Mouse (Mus musculus) lung, postnatal 4 days (tissue): ENCODE results near the gene Lgals3bp.

Experiments used
- DNase-seq, 2 experiments: peaks; one replicate each; pipeline ENCODE4 v3.0.0; 2021

Lgals3bp gene

DNA sequence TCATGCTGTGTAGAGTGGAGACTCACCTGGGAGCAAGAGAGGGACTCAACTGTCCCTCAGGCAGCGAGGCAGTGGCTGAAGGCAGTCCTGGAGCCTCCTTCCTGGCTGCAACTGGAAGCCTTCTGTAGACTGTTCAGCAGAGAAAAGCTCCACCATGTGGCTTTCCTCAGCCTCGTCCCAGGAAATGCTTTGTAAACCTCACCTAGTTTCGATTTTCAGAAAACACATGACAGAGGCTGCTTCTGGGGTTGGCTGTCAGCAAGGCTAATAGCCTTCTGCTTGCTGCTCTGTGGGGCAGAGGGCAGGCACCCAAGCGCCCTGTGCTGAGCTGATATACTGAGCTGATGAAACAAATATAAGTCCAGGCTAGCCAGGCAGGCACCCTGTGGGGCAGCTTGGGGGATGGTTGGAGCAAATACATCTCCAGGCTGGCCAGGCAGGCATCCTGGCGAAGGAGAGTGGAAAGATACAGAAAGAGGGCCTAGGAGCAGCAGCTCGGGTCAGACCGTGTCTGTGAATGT, at the start of gene Lgals3bp:
Gene Lgals3bp, minus strand, starts transcription at position 333 of the 521 bp plus-strand sequence.
- DNase-seq = peak; percentile 64 to 76

DNA sequence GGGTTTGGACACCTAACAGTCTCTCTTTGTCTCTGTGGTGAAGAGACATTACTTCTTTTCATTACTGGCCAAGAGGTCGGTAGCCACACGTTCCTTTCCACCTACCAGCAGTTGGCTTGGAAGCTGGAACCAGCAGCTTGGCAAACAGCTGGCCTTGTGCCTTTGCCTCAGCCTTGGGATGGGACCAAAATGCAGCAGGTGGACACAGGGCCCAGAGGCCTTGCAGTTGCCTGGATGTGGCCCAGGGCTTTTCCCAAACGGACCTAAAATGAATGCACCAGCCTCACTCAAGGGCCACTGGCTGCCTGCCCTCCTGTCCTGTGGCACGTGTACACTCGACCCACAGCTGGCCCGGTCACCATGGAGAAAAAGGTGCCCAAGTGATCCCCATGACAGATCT, 49.3 kb upstream of the Lgals3bp start:
- peak in 1 of 2 experiments; percentile 26 for DNase-seq

DNA sequence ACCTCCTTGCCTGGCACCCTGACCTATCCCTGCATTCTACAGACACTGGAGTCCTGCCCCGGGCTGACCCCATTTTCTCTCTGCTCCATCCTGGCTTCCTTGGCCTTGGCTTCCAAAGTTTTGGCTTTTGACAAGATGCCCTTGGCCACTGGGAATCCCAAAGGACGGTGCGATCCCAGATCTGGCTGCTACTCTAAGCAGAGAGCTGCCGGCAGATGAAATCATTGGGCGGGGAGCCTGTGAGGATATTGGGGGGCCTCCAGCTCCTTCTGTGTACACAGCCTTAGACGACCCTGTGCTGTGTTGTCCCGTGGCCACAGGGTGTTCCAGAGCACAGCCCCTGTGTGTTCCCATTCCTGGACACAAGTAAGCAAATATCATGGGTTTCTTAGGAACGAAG, 46.5 kb upstream of the Lgals3bp start:
- no peak for DNase-seq

DNA sequence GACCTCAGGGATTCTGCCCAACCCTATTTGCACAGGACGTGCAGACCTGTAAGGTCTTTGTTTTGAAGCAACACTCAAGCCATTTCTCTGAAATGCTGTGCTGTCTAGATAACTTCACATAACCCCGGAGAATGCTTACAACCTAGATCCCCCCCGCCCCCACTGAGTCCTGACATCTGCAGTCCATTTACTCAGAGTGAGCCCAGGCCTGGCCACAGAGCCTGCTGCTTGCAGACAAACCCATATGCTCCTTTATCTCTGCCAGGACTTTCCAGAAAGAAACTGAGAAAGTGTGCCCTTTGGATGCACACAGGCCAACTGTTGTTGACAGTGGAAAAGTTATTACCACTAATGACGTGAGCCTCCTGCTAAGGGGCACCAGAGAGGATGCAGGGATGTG, 45.5 kb upstream of the Lgals3bp start:
- DNase-seq = no peak

DNA sequence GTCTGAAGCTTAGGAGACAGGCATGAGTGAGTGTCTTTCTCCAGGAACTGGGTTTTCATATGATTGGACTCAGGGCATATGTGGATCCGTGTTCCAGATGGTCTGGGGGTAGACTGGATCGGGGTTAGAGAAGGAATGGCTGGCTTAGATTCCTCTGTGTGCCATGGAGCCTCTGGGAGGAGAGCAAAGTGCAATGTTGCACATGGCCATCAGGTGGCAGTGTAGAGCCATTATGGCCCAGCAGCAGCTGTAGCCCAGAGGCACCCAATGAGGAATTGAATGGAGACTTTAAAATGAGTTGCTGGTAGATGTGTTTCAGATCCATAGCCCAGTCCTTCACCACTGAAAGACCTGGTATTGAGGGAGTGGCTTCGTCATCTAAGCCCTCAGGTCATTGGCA, 44.0 kb upstream of the Lgals3bp start:
- DNase-seq = peak; percentile 55 to 79

DNA sequence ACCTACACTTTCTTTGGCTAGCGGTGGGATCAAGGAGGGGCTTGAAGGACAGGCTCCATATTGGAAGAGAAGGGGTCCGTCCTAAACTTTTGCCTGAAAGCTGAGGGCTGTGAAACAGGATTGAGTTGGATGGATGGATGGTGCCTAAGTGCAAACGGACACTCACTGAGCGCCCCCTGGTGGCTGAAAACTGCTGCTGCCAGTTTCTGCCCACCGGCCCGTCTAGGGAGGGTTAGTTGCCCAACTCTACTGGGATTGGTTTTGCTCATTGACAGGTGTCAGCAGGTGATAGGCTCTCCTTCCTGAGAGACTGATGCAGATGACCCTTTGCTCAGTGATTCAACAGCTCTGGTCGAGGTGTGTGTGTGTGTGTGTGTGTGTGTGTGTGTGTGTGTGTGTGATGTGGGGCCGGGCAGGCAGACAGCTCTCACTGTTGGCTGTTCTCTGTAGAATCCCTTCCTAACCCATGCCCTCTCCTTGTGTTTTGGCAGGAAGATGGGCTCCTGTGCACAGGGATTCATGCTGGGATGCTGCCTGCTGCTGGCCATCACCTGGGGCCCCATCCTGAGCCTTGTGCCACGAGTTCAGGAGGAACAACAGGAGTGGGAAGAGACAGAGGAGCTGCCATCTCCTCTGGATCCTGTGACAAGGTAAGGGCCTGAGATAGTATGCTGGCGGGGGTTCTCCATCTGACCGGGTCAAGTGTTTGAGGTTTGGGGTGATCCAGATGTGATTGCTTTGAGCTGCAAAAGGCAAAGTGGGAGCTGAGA, 41.5 kb upstream of the Lgals3bp start:
- peak; percentile 75 to 84 for DNase-seq

DNA sequence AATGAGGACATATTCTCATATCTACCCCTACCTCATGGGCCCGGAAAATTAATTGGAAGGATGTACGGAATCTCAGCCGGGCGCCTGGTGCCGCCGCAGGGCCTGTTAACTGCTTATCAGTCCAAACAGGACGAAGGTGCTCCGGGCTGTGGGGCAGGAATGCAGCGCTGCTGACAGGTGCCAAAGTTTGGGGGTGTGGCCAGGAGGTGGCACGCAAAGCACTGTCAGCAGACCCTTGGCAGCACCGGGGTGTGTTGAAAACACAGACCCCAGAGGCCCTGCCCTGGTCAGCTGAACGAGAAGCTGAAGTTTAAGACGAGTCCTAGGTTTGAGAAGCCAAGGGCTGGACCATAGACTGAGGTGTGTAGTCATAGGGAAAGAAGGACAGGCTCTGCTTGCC, 40.8 kb upstream of the Lgals3bp start:
- peak in 1 of 2 experiments; percentile 39 for DNase-seq

DNA sequence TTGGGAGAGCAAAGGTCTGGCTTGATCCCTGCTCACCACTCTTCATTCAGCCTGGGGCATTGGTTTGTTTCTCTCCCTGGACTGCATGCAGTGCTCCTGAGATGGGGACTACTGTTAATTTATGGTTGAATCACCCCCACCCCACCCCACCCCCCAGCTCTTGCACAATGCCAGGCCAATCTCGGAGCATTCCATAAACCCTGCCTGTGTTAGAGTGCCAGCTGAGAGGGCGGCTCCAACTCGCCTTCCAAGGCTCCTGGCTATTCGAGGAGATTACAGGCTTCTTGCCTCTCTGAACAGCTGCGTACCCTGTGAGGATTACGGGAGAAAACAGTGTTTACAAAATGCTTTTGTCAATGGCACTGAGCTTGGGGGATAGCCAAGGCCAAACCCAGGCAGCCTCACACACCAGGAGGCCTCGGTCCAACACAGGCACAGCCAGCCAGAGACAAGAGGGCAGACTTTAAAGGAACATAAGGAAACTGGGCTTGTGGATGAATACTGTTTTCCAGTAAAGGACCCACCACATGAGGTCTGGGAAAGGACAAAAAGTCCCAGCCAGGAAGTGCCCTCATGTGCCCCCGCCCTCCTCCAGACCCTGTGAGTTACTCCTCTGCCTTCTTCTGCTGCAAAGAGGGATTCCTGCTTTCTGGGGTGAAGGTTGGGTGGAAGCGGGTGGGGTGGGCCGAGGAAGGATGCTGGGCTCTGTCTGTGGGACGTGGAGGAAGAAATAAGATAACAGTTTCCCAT, 36.9 kb upstream of the Lgals3bp start:
- DNase-seq = peak; percentile 38 to 67

DNA sequence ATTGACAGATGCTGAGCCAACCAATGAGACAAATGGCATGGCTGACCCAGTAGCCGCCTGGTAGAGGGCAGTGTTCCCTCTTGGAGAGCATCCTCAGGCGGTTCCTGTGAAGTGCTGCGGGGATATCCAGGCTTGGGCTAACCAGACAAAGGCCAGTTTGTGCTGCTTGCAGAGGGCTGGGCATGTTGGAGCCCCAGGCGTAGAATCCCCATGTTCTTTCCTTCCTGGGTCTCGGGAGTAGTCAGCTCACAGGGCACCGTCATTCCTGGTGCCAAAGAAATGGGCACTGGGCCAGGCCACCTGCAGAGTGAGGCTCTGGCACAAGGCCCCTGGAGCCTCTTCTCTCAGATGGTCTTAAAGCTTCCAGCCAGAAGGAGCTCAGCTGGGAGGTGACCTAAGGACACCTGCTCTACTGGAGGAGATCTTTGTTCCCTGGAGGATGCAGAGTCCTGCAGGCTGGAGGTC, 34.6 kb upstream of the Lgals3bp start:
- DNase-seq = peak in 1 of 2 experiments; percentile 52

DNA sequence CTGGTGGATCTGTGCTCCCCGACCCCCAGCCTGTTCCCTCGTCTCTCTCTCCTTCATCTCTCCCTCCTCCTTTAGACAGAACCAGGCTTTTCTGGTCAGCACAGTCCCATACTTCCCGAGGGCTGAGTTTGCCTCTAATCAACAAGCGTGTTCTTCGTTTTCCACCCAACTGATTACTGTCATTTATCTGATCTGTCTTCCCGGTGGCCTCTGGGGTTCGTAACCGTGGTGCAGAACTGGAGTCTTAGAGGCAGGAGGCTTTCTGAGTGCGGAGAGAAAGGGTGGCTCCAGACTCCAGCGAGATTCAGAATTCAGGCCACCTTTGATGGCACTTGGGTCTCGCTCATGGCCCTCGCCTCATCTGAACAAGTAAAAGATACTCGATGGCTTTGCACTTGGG, 32.2 kb upstream of the Lgals3bp start:
- no peak for DNase-seq

DNA sequence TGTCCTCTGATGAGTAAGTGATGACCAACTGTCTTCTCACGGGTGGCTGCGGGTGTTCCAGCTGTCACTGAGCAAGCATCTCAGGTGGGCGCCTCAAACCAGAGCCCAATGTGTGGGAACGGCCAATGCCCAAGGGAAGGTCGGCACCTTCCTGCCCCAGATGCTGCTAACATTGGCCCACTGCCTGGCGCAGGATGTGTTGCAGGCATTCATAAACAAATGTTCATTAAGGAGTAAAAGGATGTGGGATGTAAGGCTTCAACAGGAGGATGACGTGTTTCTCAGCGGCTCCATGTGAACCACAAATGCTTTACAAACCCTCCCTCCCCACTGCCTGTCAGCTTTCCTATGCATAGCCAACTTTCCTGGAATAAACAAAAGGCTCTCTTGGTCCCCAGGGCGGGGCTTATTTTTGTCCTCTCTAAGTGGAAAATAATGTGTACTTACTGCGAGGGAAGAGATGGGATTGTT, 31.5 kb upstream of the Lgals3bp start:
- DNase-seq = peak; percentile 53 to 75

DNA sequence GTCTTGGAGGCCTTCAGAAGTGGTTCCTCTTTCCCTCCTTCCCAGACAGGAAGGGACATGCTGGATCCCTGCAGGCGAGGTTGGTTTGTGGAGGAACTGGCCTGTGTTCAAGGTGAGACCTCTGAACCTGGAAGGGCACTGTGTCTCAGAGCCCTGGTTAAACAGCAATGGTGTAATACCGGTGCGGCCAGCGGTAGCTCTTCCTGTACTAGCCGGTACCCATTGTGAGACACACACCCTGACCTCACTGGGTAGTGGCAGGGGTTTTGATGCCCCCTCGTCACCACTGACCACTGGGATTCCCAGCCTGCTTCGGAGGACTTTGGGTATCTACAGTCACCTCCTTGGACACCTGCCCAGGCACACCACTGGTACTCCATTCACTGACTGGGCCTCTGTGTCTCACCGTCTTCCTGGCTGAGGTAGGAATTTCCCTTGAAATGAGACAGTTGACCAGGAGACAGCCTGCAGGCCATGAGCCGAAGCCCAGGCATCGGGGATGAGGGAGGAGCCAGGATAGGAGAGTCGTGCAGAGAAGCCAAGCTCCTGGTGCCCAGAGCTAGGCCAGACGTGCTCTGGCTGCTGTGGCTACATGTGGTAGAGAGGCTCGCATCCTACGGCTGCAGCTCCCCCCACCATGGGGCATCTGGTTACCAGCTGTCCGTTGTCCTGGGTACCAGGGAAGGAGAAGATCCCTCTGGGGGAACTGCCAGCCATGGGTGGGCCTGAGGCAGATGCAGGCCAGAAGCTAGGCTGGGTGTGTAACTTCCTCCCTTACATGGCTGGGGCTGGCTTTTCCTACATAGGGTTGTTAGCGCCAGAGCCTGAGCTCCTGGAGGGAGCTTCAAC, 29.4 kb upstream of the Lgals3bp start:
- no peak for DNase-seq

DNA sequence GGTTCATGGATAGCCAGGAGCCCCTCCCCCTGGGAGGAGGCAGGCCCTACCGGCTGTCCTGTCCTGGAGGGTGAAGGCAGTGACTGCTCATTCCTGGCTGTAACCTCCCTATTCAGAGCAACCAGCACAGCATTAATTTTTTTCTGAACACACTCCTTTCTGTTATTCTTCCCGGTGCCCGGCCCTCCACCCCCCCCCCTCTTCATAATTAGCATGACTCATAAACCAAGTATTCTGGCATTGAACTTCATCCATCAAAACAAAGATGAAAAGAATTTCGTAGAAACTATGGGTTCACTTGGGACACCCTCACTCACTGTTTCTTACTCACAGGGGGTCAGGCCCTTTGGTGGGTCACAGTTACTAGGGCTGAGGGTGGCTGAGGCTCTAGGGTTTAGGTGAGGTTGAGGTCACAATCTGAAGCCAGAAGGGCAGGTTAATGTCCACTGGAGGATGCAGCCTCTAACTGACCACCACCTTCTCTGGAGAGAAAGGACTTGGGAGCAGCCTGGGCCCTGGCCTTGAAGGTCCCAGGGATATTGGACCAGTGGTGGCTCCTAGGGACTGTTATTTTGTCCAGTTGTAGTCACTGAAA, 28.5 kb upstream of the Lgals3bp start:
- DNase-seq = no peak

DNA sequence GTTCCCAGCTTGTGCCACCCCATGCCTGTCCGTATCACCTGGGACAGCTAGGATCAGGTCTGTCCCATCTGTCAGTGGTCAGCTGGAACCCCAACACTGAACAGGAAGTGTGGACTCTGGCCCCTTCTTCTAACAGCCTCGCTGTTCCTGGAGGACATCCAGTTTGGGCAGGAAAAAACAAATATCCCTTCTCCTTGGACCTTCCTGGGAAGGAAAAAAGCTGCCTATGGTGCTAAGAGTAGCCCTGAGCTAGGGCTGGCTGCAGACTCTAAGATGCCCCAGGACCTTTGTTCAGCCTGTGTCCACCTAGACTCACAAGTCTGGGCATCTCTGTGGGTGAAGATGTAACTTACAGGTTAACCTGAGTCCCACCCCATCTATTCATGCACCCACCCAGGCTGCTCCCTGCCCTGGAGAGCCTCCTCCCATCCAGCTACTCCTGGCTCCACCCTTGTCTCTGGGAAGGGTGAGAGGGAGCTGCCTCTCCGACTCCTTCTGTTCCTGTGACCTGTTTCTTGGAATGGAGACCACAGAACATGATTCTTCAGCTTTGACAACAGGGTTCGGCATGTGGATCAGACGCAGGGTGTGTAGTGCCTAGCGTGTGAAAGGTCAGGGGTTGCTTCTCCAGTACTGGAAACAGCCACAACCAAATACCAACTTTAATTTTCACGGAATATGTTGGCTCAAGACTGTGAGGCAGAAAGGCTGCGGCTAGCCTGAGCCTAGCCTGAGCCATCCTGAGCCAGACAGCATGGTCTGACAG, 27.2 kb upstream of the Lgals3bp start:
- DNase-seq = no peak

DNA sequence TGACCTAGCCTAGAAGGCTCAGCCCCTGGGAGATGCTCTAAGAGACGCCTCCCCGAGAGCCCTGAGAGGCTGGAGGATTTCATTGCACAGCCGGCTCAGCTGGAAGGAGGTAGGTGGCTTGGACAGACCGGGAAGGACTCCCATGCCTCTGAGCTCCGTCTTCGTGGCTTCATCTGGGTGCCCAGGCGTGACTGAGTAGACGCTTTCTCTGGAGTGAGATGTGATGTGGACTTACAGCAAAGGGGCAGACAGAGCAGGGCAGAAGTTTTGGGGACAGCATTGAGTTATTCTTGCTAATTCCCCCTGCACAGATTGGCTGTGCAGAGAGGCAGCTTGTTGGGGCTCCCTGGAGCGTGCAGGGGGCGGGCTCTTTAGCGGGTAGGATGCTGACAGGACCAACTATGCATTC, 26.6 kb upstream of the Lgals3bp start:
- DNase-seq = no peak

DNA sequence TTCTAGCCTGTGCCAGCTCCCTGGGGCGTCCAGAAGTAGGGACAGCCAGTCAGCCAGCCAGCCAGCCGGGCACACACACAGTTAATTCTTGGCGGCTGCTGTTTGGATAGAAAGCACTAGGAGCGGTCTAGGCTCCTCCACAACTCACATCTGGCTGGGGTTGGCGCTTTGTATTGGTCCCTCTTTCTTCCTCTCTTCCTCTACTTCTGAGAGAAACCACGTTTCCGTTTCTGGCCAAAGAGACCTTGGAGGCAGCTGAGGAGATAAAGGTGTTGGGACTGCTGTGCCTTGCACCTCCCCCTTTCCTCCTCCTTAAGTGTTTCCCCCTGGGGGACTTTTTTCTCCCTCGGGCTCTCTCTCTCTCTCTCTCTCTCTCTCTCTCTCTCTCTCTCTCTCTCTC, 26.1 kb upstream of the Lgals3bp start, which contains the start of gene C1qtnf1:
Gene C1qtnf1, plus strand, starts transcription at position 218 of the 400 bp plus-strand sequence.
- DNase-seq = peak in 1 of 2 experiments; percentile 50

DNA sequence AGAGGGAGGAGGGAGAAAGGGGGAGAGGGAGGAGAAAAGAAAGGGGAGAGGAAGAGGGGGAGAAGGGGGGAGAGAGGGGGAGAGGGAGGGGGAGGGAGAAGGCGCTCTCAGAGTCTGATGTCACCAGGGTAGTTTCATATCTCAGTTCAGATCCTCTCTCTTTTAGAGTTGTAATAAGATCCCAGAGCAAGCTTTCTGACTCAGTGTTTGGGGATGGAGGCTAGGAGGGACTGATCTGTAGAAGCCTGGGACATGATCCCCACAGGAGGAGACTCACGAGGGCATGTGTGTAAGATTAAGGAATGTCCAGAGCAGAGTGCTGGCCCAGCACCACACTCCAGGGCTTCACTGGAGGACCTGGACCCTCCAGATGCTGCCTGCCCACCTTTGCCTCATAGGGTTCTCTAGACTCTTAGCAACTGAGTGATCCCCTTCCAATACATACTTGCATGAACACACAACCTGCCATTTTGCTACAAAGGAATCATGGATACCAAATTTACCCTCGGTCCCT, 25.4 kb upstream of the Lgals3bp start:
- no peak for DNase-seq

DNA sequence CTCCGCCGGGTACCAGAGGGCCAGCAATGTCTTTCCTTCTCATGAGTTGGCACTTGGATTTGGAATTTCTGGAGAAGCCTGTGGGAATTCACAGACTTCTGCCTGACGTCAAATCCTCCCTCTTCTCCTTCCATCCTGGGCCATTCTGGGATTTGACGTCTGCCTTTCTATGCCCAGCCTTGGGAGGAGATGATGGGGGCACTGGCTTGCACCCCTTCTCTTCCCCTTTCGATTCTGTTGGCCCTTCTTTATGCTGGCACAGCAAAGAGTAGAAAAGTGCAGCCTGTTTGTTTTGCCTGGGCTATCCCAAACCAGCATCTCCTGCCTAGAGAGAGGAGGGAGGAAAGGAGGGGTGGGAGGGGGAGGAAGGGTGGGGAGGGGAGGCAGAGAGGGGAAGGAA, 24.9 kb upstream of the Lgals3bp start:
- no peak for DNase-seq

DNA sequence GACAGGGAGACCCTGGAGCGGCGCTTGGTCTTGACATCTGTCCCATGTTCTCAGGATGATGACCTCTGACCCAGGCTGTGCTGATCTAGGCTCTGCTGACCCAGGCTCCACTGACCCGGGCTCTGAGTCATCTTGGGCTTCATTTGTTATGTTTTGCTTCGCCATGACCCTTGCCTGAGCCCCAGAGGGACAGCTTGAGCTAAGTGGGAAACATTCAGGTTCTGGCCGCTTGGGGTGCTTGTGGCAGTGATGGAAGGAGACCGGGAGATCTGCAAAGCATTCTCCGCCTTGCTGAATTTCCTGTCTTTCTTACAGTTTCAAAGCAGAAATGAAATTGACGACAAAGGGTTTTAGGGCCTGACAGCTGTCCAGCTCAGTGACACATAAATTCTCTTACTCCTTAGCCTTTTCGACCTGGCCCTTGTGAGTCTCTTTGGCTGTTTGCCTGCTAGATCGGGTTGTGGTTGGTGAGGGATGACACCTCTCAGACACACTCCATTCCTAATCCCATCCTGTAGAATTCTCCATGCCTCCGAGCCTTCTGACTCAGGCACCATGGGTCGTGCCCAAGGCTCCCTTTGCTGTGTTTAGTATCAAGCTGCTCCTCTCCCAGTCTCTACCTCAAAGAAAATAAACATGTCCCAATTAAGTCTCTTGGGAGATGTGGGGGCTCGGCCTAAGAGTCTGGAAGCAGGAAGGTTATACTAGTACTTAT, 22.9 kb upstream of the Lgals3bp start:
- DNase-seq = peak in 1 of 2 experiments; percentile 36

DNA sequence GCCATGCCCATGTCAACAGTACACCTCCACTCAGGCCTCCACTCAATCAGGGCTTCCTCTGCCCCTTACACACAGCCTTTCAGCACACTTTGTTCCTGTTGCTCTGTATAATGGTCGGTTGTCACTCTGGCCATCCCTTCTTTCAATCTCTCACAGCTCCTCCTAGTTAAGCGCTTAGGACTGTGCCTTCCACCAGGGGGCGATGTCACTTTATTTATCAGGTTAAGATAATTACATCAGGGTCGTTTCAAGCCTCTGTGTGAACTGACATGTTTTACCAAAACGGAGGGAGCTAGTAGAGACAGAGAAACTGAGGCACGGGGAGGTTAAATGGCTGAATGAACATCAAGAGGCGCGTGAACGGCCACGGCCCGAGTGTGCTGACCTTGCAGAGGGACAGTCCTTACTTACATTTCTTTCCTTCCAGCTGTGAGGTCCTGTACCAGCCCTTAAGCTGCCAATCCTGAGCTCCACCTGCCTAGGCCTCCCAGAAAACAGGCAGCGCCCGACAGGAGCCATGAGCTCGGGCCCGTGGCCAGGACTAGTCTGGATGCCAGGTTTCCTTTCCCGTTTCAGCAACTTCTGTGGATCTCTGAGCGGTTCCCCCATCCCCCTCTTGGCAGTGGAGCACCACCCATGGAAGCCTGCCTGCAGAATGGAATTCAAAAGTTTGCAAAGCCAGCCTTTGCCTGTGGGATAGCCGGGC, 21.5 kb upstream of the Lgals3bp start:
- DNase-seq = peak; percentile 80
